Mouse (Mus musculus) liver, adult 2 months (tissue): ENCODE data around the gene Kank4.

Experiments
- CTCF ChIP-seq: fragments of 200-500 bp; IDR thresholded peaks from 2 replicates; pipeline ENCODE4 v1.5.1; 2011; ENCODE audit warnings: low read depth, low read length, control low read depth
- POLR2A ChIP-seq: fragments of 200-500 bp; IDR thresholded peaks from 2 replicates; pipeline ENCODE4 v1.6.1; 2011; ENCODE audit warnings: low read length, control low read depth; ENCODE audit not compliant: insufficient read depth; ENCODE audit errors: extremely low read depth

DNA sequence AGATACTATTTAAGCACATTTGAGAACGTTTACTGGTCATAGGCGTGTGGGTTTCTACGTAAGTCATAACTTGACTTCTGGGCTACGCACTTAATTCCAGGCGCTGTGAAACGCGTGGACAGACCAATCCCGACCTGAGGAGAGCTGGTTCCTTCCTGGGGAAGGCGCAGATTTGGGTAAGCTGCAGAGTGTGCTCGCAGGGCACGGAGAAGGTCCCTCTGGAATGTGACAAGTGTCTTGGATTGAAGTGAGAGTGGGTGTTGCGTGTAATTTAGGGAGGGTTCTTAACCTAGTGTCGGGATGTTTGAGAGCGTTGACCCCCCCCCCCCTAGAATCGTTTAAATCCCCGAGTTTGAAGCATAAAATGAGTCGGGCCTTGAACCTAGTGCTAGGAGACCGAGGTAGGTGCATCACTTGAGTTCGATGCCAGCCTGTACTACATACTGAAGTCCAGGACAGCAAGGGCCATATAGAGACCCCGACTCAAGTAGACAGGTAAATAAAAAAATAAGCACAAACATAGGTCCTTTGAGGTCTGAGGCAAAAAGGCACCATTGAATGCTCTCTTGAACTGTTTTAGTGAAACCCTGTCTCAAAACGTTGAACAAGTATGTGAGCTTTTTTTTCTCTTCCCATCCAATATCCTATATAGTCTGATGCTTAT lies 89.9 kb downstream of the Kank4 start:
- TF ChIP-seq POLR2A (no peak), CTCF (no peak)
